Comparison of ENCODE assay signal across 9 mouse cellular contexts in genomic region chr9:49722765-49723164, GRCm38 (mm10).
DNase-seq lines count a peak whose midpoint lies in the region; ATAC-seq and TF ChIP-seq lines count a peak whose summit lies in the region.
"Had no signal": no experiment of that assay in that cellular context is flagged by ENCODE, and none has a peak within 500 bp of the region (broad histone marks: within the 10 kb centered on the region; RNA-seq: fewer than 3 reads in every experiment).

No protein-coding gene starts in this region.

- H3K4me3 ChIP-seq in forebrain, embryonic 16.5 days (replicated peaks; ENCODE audit: low read length) = no peak overlapping the region
- no peak overlapping the region for H3K4me3 ChIP-seq in forebrain, embryonic 14.5 days (ENCODE audit: low read depth, low read length)
- H3K4me3 ChIP-seq in cerebellum, adult 2 months (replicated peaks; ENCODE audit: insufficient read depth, low read depth, low read length) = no peak overlapping the region
- H3K4me3 ChIP-seq in heart, embryonic 11.5 days (ENCODE audit: low read depth, low read length) = no peak overlapping the region
- H3K4me3 ChIP-seq: kidney, embryonic 15.5 days had no signal

- no peak overlapping the region for H3K4me2 ChIP-seq in forebrain, embryonic 16.5 days (ENCODE audit: low read length)
- no peak overlapping the region for H3K4me2 ChIP-seq in forebrain, embryonic 14.5 days (ENCODE audit: low read length)
- H3K4me2 ChIP-seq in heart, embryonic 11.5 days = no peak overlapping the region
- H3K4me2 ChIP-seq: kidney, embryonic 15.5 days had no signal

- 55% methylated on average over 5 of the region's 5 CpGs for WGBS in forebrain, embryonic 16.5 days
- WGBS in forebrain, embryonic 14.5 days = 67% methylated on average over 5 of the region's 5 CpGs
- WGBS in cerebellum, adult 2 months = 9% methylated on average over 5 of the region's 5 CpGs
- 76% methylated on average over 5 of the region's 5 CpGs for WGBS in heart, embryonic 11.5 days (ENCODE audit: insufficient replicate concordance)

- peaks cover 8% of the 10 kb centered on the region for H3K4me1 ChIP-seq in forebrain, embryonic 16.5 days (replicated peaks; ENCODE audit: control insufficient read depth, insufficient read depth, low read length)
- H3K4me1 ChIP-seq in forebrain, embryonic 14.5 days (ENCODE audit: control insufficient read depth, insufficient read depth, low read length) = 0 out of 2 replicates have a peak, but pooled peaks cover 3% of the 10 kb centered on the region
- H3K4me1 ChIP-seq in cerebellum, adult 2 months (ENCODE audit: control insufficient read depth, insufficient read depth, low read length) = peaks cover 7% of the 10 kb centered on the region
- H3K4me1 ChIP-seq in heart, embryonic 11.5 days (ENCODE audit: control insufficient read depth, insufficient read depth, low read length) = no peaks in the 10 kb centered on the region

- no peaks in the 10 kb centered on the region for H3K9me3 ChIP-seq in forebrain, embryonic 16.5 days (ENCODE audit: control insufficient read depth, low read length)
- no peaks in the 10 kb centered on the region for H3K9me3 ChIP-seq in forebrain, embryonic 14.5 days (replicated peaks; ENCODE audit: control insufficient read depth, low read length)
- no peaks in the 10 kb centered on the region for H3K9me3 ChIP-seq in heart, embryonic 11.5 days (replicated peaks; ENCODE audit: control insufficient read depth, low read length)
- H3K9me3 ChIP-seq: kidney, embryonic 15.5 days had no signal

- H3K36me3 ChIP-seq in forebrain, embryonic 16.5 days (ENCODE audit: control insufficient read depth, insufficient read depth) = no peaks in the 10 kb centered on the region
- H3K36me3 ChIP-seq in forebrain, embryonic 14.5 days (ENCODE audit: control insufficient read depth, insufficient read depth, low read length) = no peaks in the 10 kb centered on the region
- H3K36me3 ChIP-seq in heart, embryonic 11.5 days (ENCODE audit: control insufficient read depth, insufficient read depth, low read length) = no peaks in the 10 kb centered on the region
- H3K36me3 ChIP-seq: kidney, embryonic 15.5 days had no signal

- H3K9ac ChIP-seq in forebrain, embryonic 16.5 days (replicated peaks; ENCODE audit: low read depth, low read length) = no peak overlapping the region
- no peak overlapping the region for H3K9ac ChIP-seq in forebrain, embryonic 14.5 days (ENCODE audit: low read length)
- H3K9ac ChIP-seq in heart, embryonic 11.5 days (ENCODE audit: low read depth, low read length) = no peak overlapping the region
- H3K9ac ChIP-seq: kidney, embryonic 15.5 days had no signal

- no peak for TF ChIP-seq POLR2A in cerebellum, adult 2 months (IDR thresholded peaks at IDR 0.05; ENCODE audit: borderline replicate concordance, insufficient read depth, low read length)

- H3K27me3 ChIP-seq in forebrain, embryonic 16.5 days (replicated peaks; ENCODE audit: control insufficient read depth, insufficient read depth, low read length) = no peaks in the 10 kb centered on the region
- H3K27me3 ChIP-seq in forebrain, embryonic 14.5 days (replicated peaks; ENCODE audit: control insufficient read depth, insufficient read depth, low read length) = no peaks in the 10 kb centered on the region
- no peaks in the 10 kb centered on the region for H3K27me3 ChIP-seq in cerebellum, adult 2 months (ENCODE audit: control insufficient read depth, insufficient read depth, low read length)
- no peaks in the 10 kb centered on the region for H3K27me3 ChIP-seq in heart, embryonic 11.5 days (ENCODE audit: control insufficient read depth, insufficient read depth, low read length)
- H3K27me3 ChIP-seq: kidney, embryonic 15.5 days had no signal

- ATAC-seq in forebrain, embryonic 16.5 days = peak; percentile 45
- no peak for ATAC-seq in forebrain, embryonic 14.5 days
- no peak for ATAC-seq in heart, embryonic 11.5 days (replicated peaks; ENCODE audit: insufficient number of reproducible peaks, low FRiP score, low TSS enrichment)

- DNase-seq in forebrain, embryonic 14.5 days (ENCODE audit: low spot score) = no peak
- DNase-seq in cerebellum, adult 2 months = peak; percentile 75 to 84
- peak; percentile 63 to 67 for DNase-seq in layer of hippocampus, adult 8-10 months (ENCODE audit: low spot score in 2 of 2)
- DNase-seq in right cerebral cortex, adult 2 months (ENCODE audit: low spot score in 2 of 2) = peak; percentile 61 to 78
- no peak for DNase-seq in liver
- DNase-seq in spleen, postnatal 14 days (ENCODE audit: low spot score in 2 of 2) = no peak

- no peak overlapping the region for H3K27ac ChIP-seq in forebrain, embryonic 16.5 days (ENCODE audit: low read length)
- no peak overlapping the region for H3K27ac ChIP-seq in forebrain, embryonic 14.5 days (ENCODE audit: low read depth, low read length)
- peak overlapping the region; percentile 24 for H3K27ac ChIP-seq in cerebellum, adult 2 months (ENCODE audit: insufficient read depth, low read length)
- H3K27ac ChIP-seq in heart, embryonic 11.5 days (ENCODE audit: low read depth, low read length) = no peak overlapping the region
- H3K27ac ChIP-seq: kidney, embryonic 15.5 days had no signal

- no peak for TF ChIP-seq CTCF in cerebellum, adult 2 months (IDR thresholded peaks at IDR 0.05; ENCODE audit: borderline replicate concordance, insufficient read depth, low read depth, low read length)

Comparison
In these comparisons a context has a peak if more than half of its experiments do, and no peak if none do; other contexts are left out.
1. DNase-seq: peak in cerebellum, adult 2 months (2 of 2), layer of hippocampus, adult 8-10 months (2 of 2) and right cerebral cortex, adult 2 months (2 of 2); none in forebrain, embryonic 14.5 days (single experiment), liver (single experiment) and spleen, postnatal 14 days (0 of 2).